Mouse (Mus musculus) testis, adult 2 months (tissue): ENCODE measurements around the gene Cmss1.

Experiments used
- CTCF ChIP-seq: fragments of 200-500 bp; IDR thresholded peaks from 2 replicates; pipeline ENCODE4 v1.5.1; 2012; ENCODE audit warnings: low read depth, mild to moderate bottlenecking, inconsistent platforms, low read length, moderate library complexity; ENCODE audit not compliant: control insufficient read depth, insufficient read depth, insufficient replicate concordance
- POLR2A ChIP-seq: fragments of 200-500 bp; IDR thresholded peaks from 2 replicates; pipeline ENCODE4 v1.6.1; 2012; ENCODE audit warnings: low read depth, mild to moderate bottlenecking, inconsistent platforms, low read length, moderate library complexity; ENCODE audit not compliant: control insufficient read depth

DNA sequence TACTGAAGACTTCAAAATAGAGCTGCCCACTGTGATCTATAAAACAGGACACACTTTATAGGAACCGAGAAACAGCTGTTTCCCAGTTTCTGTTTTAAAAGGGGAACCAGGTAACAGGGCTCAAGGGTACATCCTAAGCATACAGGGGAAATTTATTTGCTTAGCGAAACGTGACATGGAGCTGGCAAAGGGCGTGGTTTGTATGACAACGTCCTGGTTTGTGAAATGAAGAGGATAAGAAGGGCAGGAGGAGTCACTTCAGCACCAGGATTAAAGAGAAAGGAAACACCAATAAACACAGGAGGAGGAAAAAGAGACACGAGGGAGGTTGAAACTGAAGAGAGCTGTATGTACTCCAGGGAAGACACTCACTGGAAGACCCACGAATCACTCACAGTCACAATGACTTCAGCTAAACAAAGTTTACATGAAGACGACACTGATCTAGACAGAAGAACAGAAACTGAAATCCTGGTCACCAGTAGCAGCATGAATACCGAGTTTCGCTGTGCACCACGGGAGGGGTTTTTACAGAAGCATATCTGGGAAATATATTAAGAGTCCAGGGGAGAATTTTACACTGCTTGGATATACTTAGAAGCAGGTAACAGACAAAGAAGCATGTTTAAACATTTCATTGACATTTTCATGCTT lies 269.8 kb downstream of the Cmss1 start:
- no peak for TF ChIP-seq POLR2A
- no peak for TF ChIP-seq CTCF
